Mouse (Mus musculus): ENCODE data around the gene Sptan1. TPM values are rescaled to one million over a fixed set of nuclear protein-coding genes. Genes with fewer than 3 reads are reported as not detected.
"Not testable (repeated sequence)": the region's sequence is repeated elsewhere in the genome, so short reads cannot be mapped to it uniquely, and the experiment has no call there.

Sptan1 gene
- polyA plus RNA-seq, 1 experiment = 496 TPM

GRCm38 (mm10) chr2:30048699-30049388 is 83.5 kb downstream of the Sptan1 start, which contains the start of gene Wdr34:
Gene Wdr34, minus strand, starts transcription at chr2:30048881.
- Histone ChIP-seq H3K27ac (ENCODE audit: insufficient read depth, low read depth, low read length) (peak within 1 kb of the TSS; percentile 99), H3K4me3 (ENCODE audit: insufficient read depth, low read depth, low read length) (peak within 1 kb of the TSS; percentile 55), H3K4me1 (ENCODE audit: control insufficient read depth, insufficient read depth, low read length) (peaks cover 3% of the 10 kb centered on the region; the same call in 1 of the 2 replicates)
- TF ChIP-seq CTCF (IDR thresholded peaks at IDR 0.05; ENCODE audit: insufficient read depth, low read depth, low read length) (no peak), POLR2A (IDR thresholded peaks at IDR 0.05; ENCODE audit: insufficient read depth, low read depth, low read length) (peak; percentile 46; the same call in 1 of the 2 replicates)
- under 1% methylated on average over 54 of the region's 54 CpGs for WGBS

GRCm38 (mm10) chr2:30049831-30050230 is 84.5 kb downstream of the Sptan1 start:
- TF ChIP-seq POLR2A (IDR thresholded peaks at IDR 0.05; ENCODE audit: insufficient read depth, low read depth, low read length) = no peak
- no peak for TF ChIP-seq CTCF (IDR thresholded peaks at IDR 0.05; ENCODE audit: insufficient read depth, low read depth, low read length)
- WGBS = 90% methylated on average over 3 of the region's 3 CpGs
- no peak overlapping the region for H3K27ac ChIP-seq (ENCODE audit: insufficient read depth, low read depth, low read length)
- H3K4me3 ChIP-seq (ENCODE audit: insufficient read depth, low read depth, low read length) = no peak overlapping the region
- peaks cover 3% of the 10 kb centered on the region; the same call in 1 of the 2 replicates for H3K4me1 ChIP-seq (ENCODE audit: control insufficient read depth, insufficient read depth, low read length)

- TF ChIP-seq POLR2A (IDR thresholded peaks at IDR 0.05; ENCODE audit: insufficient read depth, low read depth, low read length) = no peak
- TF ChIP-seq CTCF (IDR thresholded peaks at IDR 0.05; ENCODE audit: insufficient read depth, low read depth, low read length) = no peak
- Histone ChIP-seq H3K4me3 (ENCODE audit: insufficient read depth, low read depth, low read length) (no peak overlapping the region), H3K4me1 (ENCODE audit: control insufficient read depth, insufficient read depth, low read length) (peaks cover 4% of the 10 kb centered on the region), H3K27ac (ENCODE audit: insufficient read depth, low read depth, low read length) (no peak overlapping the region)
- 46% methylated on average over 6 of the region's 6 CpGs for WGBS
Observed at GRCm38 (mm10) chr2:30051992-30052761, 86.8 kb downstream of the Sptan1 start.

- H3K4me1 ChIP-seq (ENCODE audit: control insufficient read depth, insufficient read depth, low read length); H3K27ac ChIP-seq (ENCODE audit: insufficient read depth, low read depth, low read length); H3K4me3 ChIP-seq (ENCODE audit: insufficient read depth, low read depth, low read length): not testable (repeated sequence)
- whole genome bisulfite sequencing = 92% methylated on average over 3 of the region's 3 CpGs
Observed at GRCm38 (mm10) chr2:30055310-30055709, 90.0 kb downstream of the Sptan1 start.

GRCm38 (mm10) chr2:30056736-30057135 is 91.4 kb downstream of the Sptan1 start:
- no peak overlapping the region for H3K27ac ChIP-seq (ENCODE audit: insufficient read depth, low read depth, low read length)
- peaks cover 7% of the 10 kb centered on the region for H3K4me1 ChIP-seq (ENCODE audit: control insufficient read depth, insufficient read depth, low read length)
- TF ChIP-seq CTCF (IDR thresholded peaks at IDR 0.05; ENCODE audit: insufficient read depth, low read depth, low read length) = no peak
- TF ChIP-seq POLR2A (IDR thresholded peaks at IDR 0.05; ENCODE audit: insufficient read depth, low read depth, low read length) = no peak
- WGBS = 85% methylated on average over 3 of the region's 3 CpGs
- no peak overlapping the region for H3K4me3 ChIP-seq (ENCODE audit: insufficient read depth, low read depth, low read length)

- H3K4me1 ChIP-seq (ENCODE audit: control insufficient read depth, insufficient read depth, low read length) = peaks cover 14% of the 10 kb centered on the region
- 52% methylated on average over 12 of the region's 12 CpGs for WGBS
- TF ChIP-seq CTCF (IDR thresholded peaks at IDR 0.05; ENCODE audit: insufficient read depth, low read depth, low read length) (no peak), POLR2A (IDR thresholded peaks at IDR 0.05; ENCODE audit: insufficient read depth, low read depth, low read length) (no peak)
- H3K4me3 ChIP-seq (ENCODE audit: insufficient read depth, low read depth, low read length) = no peak within 1 kb of the TSS
- H3K27ac ChIP-seq (ENCODE audit: insufficient read depth, low read depth, low read length) = no peak within 1 kb of the TSS
Observed at GRCm38 (mm10) chr2:30057223-30057904, 92.0 kb downstream of the Sptan1 start, which contains the start of gene Set. Gene Set, plus strand, starts transcription at chr2:30057378.

- no peak for TF ChIP-seq POLR2A (IDR thresholded peaks at IDR 0.05; ENCODE audit: insufficient read depth, low read depth, low read length)
- no peak for TF ChIP-seq CTCF (IDR thresholded peaks at IDR 0.05; ENCODE audit: insufficient read depth, low read depth, low read length)
- WGBS = 55% methylated on average over 5 of the region's 5 CpGs
- Histone ChIP-seq H3K4me1 (ENCODE audit: control insufficient read depth, insufficient read depth, low read length) (peaks cover 24% of the 10 kb centered on the region), H3K27ac (ENCODE audit: insufficient read depth, low read depth, low read length) (no peak overlapping the region), H3K4me3 (ENCODE audit: insufficient read depth, low read depth, low read length) (no peak overlapping the region)
Observed at GRCm38 (mm10) chr2:30058418-30058817, 93.1 kb downstream of the Sptan1 start.

- TF ChIP-seq POLR2A (IDR thresholded peaks at IDR 0.05; ENCODE audit: insufficient read depth, low read depth, low read length) (no peak), CTCF (IDR thresholded peaks at IDR 0.05; ENCODE audit: insufficient read depth, low read depth, low read length) (no peak)
- peak overlapping the region; percentile 59 for H3K4me3 ChIP-seq (ENCODE audit: insufficient read depth, low read depth, low read length)
- no peak overlapping the region for H3K27ac ChIP-seq (ENCODE audit: insufficient read depth, low read depth, low read length)
- peaks cover 26% of the 10 kb centered on the region for H3K4me1 ChIP-seq (ENCODE audit: control insufficient read depth, insufficient read depth, low read length)
- 12% methylated on average over 37 of the region's 37 CpGs for WGBS
Observed at GRCm38 (mm10) chr2:30061215-30062166, 96.1 kb downstream of the Sptan1 start.
